Mouse (Mus musculus): Measurements from ENCODE around the gene Nr1i3.

DNA sequence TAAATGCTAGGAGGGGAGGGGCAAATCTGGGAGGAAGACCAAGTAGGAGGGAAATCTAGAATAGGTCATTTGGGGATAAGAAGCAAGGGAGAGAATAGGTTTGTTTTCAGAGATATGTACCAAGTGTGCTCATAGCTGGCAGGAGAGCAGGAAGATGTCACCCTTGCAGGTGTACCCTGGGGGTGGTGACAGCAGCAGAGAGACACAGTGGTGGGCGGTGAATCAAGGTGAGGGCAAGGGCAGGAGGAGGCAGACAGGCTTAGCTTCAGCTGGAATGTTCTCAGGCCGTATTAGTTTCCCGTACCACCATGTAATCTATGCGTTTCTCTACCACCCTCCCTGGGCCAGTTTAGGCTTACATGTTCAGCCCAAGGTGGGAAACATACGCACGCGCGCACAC lies 41.0 kb upstream of the Nr1i3 start:
- TF ChIP-seq CTCF (IDR thresholded peaks at IDR 0.05; ENCODE audit: low read depth, low read length): no peak
- no peak for TF ChIP-seq POLR2A (IDR thresholded peaks at IDR 0.05; ENCODE audit: insufficient read depth, low read length)
